Mouse (Mus musculus) Patski (cell line): Measurements from ENCODE around the gene Tuba3a. TPM values are rescaled to one million over a fixed set of nuclear protein-coding genes. Genes with fewer than 3 reads are reported as not detected.

ENCODE experiments used
- ATAC-seq: fragments of 100-300 bp; one replicate; pipeline ENCODE4 v1.8.0; 2021
- CTCF ChIA-PET: fragments of 350-600 bp; sonication (Branson Sonifier 250); formaldehyde crosslinking; loops from one replicate; lab custom pipeline; 2022; ENCODE audit warnings: inconsistent platforms; lab: Charles Lee
- POLR2A ChIA-PET: fragments of 350-600 bp; sonication (Branson Sonifier 250); formaldehyde crosslinking; loops from one replicate; lab custom pipeline; 2022; ENCODE audit warnings: antibody characterized with exemption, inconsistent platforms; lab: Charles Lee
- DNase-seq: peaks from one replicate; pipeline ENCODE4 v3.0.0-alpha.2; 2011; ENCODE audit warnings: low read depth, low spot score
- H3K27me3 ChIP-seq: fragments of 371-371 bp; one replicate; pipeline ENCODE4 v1.5.1; 2021
- CTCF ChIP-seq: fragments of 100-300 bp; IDR thresholded peaks from one replicate; pipeline ENCODE4 v1.5.1; 2021
- in situ Hi-C: fragments of 300-500 bp; cut with MboI; formaldehyde crosslinking; loops from 3 replicates; pipeline ENCODE4 v1.11.1; 2018; ENCODE audit warnings: low pct_unique_long_range_greater_than_20kb, mixed read lengths
- polyA plus RNA-seq: library from polyadenylated mRNA; unstranded; gene quantifications from one replicate; pipeline ENCODE4 v1.2.3, GENCODE M21; 2021

The Tuba3a gene
- polyA plus RNA-seq, 1 experiment from 2014 or later: not detected

DNA sequence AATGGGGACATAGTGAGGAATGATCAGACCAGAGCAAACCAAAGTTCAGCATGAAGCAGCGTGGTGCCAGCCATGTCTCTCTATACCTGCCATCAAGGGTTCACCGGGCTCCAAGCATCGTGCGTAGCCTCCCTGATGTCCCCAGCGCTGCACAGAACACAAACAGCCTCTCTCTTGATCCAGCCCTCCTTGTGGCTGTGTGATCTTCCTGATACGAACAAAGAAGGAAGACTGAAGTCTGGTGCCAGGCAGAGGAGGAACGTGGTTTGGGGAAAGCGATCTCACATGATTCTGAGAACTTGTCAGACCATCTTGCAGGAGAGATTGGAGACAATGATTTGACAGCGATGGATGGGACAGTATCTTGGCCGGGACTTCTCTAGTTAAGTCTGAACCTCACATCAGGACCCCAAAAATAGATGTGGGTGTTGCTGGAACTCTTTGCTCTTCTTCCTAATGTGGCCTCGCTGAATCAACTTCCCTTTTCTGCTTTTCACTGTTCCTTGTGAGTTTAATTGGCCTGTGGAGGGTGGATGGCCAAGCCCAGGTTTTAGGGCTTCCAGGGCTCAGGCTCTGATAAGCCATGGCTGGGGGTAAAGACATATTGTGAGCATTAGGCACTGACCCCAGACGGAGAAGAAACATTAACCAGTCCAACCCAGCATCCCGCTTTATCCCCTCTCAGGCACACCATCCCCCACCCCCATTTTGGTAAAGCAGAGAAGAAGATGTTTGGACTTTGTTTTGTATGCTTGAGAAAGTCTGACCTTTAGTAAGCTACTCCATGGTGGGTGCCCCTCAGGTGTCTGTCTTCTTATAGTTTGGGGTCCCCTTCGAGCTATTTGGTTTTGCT is 31.8 kb downstream of the Tuba3a start:
- in situ Hi-C loops: no loop called here
- ATAC-seq: no peak
- TF ChIP-seq CTCF: no peak
- H3K27me3 ChIP-seq: no peaks in the 10 kb centered on the region
- ChIA-PET POLR2A (no interaction called here), CTCF (interaction anchor here (1.2 kb wide), 1 partner anchor 10 kb away, joined by 5 read pairs; no protein-coding TSS in a partner anchor)
- no peak for DNase-seq

DNA sequence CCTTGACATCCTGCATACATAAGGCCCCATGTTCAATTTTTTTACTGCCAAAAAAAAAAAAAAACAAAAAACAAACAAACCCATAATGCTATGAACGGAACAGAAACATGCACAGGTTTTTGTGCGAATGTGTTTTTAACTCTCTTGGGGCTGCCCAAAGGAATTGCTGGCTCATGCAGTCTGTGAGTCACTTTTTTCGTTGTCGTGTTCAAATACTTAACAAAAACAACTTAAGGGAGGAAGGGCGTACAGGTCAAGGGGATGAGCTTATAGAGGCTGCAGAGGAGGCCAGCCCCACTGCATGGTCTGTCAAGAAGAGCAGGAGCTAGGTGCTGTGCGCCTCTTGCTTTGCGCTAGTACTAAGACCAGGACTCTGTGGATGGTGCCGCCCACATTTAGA is 33.1 kb downstream of the Tuba3a start:
- in situ Hi-C loops: no loop called here
- CTCF ChIA-PET: no interaction called here
- TF ChIP-seq CTCF: no peak

DNA sequence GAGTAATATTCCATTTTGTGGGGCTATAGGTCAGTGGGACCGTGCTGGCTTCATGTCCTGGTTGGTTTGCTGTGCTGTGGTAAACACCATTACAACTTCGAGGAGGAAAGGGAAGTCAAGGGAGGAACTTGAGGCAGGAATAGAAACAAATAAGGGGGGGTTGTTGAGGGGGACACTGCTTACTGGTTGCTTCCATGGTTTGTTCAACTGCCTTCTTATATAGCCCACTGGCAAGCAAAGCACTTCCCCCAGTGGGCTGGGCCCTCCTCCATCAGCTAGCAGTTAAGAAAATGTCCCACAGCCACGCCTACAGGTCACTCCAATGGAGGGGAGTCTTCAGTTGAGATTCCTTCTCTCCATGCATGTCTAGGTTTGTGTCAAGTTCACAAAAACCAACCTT is 33.6 kb downstream of the Tuba3a start:
- TF ChIP-seq CTCF: no peak
- ChIA-PET POLR2A (no interaction called here), CTCF (no interaction called here)
- in situ Hi-C loops: no loop called here
- DNase-seq (no peak), ATAC-seq (no peak)
- H3K27me3 ChIP-seq: peaks cover 4% of the 10 kb centered on the region

More for the DNA sequence above, 33.1 kb downstream of the Tuba3a start:
- POLR2A ChIA-PET: no interaction called here
- DNase-seq (no peak), ATAC-seq (no peak)
- no peaks in the 10 kb centered on the region for H3K27me3 ChIP-seq

DNA sequence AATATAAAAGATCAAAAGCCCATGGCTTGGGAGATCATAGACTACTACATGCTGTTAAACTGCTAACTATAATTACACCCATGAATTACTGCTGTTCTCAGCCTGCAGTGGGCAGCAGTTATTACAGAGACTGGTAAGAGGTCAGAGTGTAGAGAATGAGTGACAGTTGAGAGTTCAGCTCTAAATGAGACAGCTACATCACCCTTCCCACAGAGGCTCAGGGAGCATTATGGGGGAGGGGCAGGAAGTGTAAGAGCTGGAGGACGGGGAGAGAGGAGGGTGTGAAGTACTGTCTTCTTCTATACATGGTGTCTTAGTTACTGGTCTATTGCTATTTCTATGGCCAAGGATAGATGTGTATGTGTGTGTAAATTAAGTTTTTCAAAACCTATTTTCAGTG is 41.3 kb downstream of the Tuba3a start:
- POLR2A ChIA-PET: no interaction called here
- ATAC-seq: no peak
- H3K27me3 ChIP-seq: peaks cover 5% of the 10 kb centered on the region
- no peak for DNase-seq
- no peak for TF ChIP-seq CTCF
- in situ Hi-C loops: no loop called here
- CTCF ChIA-PET: interaction anchor here (1.1 to 1.6 kb wide), 4 partner anchors 10 to 32 kb away, joined by 3 to 5 read pairs (median 4); partner anchors contain the start of gene Tapbpl

- no peak for TF ChIP-seq CTCF
- H3K27me3 ChIP-seq: no peaks in the 10 kb centered on the region
- POLR2A ChIA-PET: no interaction called here
- ATAC-seq: no peak
- CTCF ChIA-PET: interaction anchor here (0.7 kb wide), 1 partner anchor 14 kb away, joined by 3 read pairs; no protein-coding TSS in a partner anchor
- DNase-seq: no peak
- in situ Hi-C loops: no loop called here
Observed at GRCm38 (mm10) chr6:125241566-125241965, 44.3 kb downstream of the Tuba3a start.

DNA sequence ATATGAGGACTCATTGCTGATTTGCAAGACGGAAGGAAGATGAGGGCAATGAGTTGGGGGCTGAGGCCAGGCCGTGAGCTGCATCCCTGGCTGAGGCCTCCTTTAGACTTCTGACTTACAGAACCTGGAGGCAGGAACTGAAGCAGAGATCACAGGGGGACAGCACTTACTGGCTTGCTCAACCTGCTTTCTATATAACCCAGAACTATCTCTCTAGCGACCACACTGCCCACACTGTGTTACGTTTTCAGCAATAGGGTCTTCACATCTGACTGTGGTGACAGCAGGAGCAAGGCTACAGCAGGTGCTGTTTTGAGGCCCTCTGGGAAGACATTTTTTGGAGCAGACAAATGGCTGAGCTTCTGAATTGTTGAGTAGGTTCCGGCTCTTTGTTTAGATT is 45.2 kb downstream of the Tuba3a start:
- ATAC-seq (no peak), DNase-seq (no peak)
- H3K27me3 ChIP-seq: no peaks in the 10 kb centered on the region
- POLR2A ChIA-PET: no interaction called here
- CTCF ChIA-PET: interaction anchor here (0.7 kb wide), 1 partner anchor 15 kb away, joined by 3 read pairs; no protein-coding TSS in a partner anchor
- in situ Hi-C loops: no loop called here
- TF ChIP-seq CTCF: no peak

GRCm38 (mm10) chr6:125239547-125239946 is 46.3 kb downstream of the Tuba3a start:
- no peak for TF ChIP-seq CTCF
- in situ Hi-C loops: no loop called here
- ChIA-PET CTCF (no interaction called here), POLR2A (no interaction called here)
- no peak for DNase-seq
- no peaks in the 10 kb centered on the region for H3K27me3 ChIP-seq
- no peak for ATAC-seq

DNA sequence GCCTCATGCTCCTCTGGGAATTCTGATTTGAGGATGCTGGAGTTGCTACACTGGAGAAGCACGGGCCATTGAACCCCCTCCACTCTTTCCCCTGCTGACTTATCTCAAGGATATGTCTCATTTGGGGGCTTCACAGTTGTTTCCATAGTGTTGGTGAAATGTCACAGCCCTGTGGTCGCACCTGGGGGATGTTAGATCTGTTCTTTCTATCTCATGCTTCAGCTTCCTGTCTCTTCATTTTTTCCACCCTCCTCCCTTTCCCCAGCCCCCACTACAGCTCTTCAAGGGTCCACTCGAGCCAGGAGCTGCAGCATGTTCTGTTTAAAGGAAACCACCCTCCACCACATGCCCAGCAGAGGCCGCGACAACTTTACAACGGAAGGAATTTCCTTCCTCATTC is 47.4 kb downstream of the Tuba3a start:
- TF ChIP-seq CTCF: no peak
- no peaks in the 10 kb centered on the region for H3K27me3 ChIP-seq
- ChIA-PET CTCF (interaction anchor here (1.4 kb wide), 1 partner anchor 13 kb away, joined by 4 read pairs; no protein-coding TSS in a partner anchor), POLR2A (interaction anchor here (0.6 kb wide), 1 partner anchor 21 kb away, joined by 3 read pairs; no protein-coding TSS in a partner anchor)
- DNase-seq (no peak), ATAC-seq (no peak)
- in situ Hi-C loops: no loop called here

DNA sequence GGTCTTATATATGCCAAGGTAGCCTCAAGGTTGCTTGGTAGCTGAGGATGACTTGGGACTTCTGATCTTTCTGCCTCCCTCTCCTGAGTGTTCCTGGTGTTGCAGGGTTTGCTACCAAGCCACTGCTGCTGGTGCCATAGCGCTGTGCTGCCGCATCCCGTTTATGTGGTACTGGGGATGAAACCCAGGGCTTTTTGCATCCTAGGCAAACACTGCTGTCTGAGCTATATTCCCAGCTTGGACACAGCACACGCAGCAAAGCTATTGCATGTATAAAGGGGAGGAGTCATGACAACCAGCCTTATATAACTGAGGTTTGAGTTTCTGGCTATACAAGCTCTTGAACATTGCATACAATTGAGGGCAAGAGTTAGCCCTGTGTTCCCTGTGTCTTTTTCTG is 48.4 kb downstream of the Tuba3a start:
- TF ChIP-seq CTCF: no peak
- in situ Hi-C loops: no loop called here
- no peak for ATAC-seq
- DNase-seq: no peak
- H3K27me3 ChIP-seq: no peaks in the 10 kb centered on the region
- POLR2A ChIA-PET: no interaction called here
- CTCF ChIA-PET: interaction anchor here (1.1 to 1.4 kb wide), 2 partner anchors 12 to 18 kb away, joined by 3 to 4 read pairs; no protein-coding TSS in a partner anchor

- ATAC-seq: no peak
- in situ Hi-C loops: no loop called here
- ChIA-PET POLR2A (interaction anchor here (0.5 kb wide), 1 partner anchor 172 kb away, joined by 4 read pairs; no protein-coding TSS in a partner anchor), CTCF (interaction anchor here (1.1 kb wide), 1 partner anchor 18 kb away, joined by 3 read pairs; no protein-coding TSS in a partner anchor)
- no peak for DNase-seq
- no peak for TF ChIP-seq CTCF
- H3K27me3 ChIP-seq: no peaks in the 10 kb centered on the region
Observed at GRCm38 (mm10) chr6:125236782-125237181, 49.1 kb downstream of the Tuba3a start, which contains the start of gene Cd27. Gene Cd27, minus strand, starts transcription at chr6:125237010.

GRCm38 (mm10) chr6:125236341-125236740 is 49.5 kb downstream of the Tuba3a start:
- no peak for TF ChIP-seq CTCF
- POLR2A ChIA-PET: interaction anchor here (0.5 kb wide), 1 partner anchor 171 kb away, joined by 4 read pairs; no protein-coding TSS in a partner anchor
- DNase-seq (no peak), ATAC-seq (no peak)
- H3K27me3 ChIP-seq: no peaks in the 10 kb centered on the region
- in situ Hi-C loops: no loop called here
- CTCF ChIA-PET: interaction anchor here (1.1 kb wide), 1 partner anchor 17 kb away, joined by 3 read pairs; no protein-coding TSS in a partner anchor
